Mouse (Mus musculus) spleen, adult 12 weeks (tissue): ENCODE measurements around the gene Kifap3.
A peak's percentile ranks its signal among the peaks of the same experiment; 100 is the strongest.
"Not testable (repeated sequence)": the region's sequence is repeated elsewhere in the genome, so short reads cannot be mapped to it uniquely, and the experiment has no call there.

ENCODE experiments used
- DNase-seq: peaks from one replicate; pipeline ENCODE4 v3.0.0; 2022; ENCODE audit warnings: low spot score

The Kifap3 gene

GRCm38 (mm10) chr1:163779336-163780115 lies at the start of gene Kifap3:
Gene Kifap3, plus strand, starts transcription at chr1:163779583.
- DNase-seq: peak; percentile 83

GRCm38 (mm10) chr1:163731166-163731565 lies 48.2 kb upstream of the Kifap3 start:
- not testable (repeated sequence) for DNase-seq

DNA sequence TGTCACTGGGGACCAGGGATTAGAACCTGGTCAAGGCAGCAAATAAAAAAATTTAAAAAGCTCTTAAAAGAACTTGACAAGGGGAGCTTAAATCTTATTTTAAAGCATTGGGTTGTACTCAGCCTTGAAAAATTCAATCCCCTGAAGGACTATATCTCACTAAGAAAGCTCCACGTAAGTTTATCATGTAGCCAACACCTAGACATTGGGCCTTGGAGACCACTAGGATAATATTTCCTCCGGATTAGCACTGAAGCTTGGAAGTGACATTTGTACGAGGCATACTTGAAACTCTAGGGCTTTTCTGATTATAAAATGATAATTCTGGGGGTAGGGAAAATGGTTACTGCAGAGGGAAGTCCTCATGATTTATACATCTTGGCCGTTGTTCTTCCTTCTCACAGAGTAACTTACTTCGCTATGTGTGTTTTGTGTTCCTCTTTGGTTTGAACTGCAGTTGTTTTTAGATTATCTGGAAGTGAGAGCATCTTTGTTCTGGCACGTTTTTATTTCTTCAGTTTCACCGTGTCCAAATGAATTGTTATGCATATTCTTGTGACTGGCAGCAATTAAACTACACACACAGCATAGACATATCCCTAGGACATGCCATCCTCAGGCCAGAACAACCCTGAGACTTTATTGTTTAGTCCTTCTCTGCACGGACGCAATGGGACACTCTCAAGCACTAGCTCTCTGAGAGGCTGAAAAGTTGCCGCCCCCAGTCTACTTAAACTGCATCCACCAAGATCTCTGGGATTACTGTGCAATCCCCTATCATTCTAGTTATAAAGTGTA lies 42.7 kb upstream of the Kifap3 start:
- DNase-seq: no peak

DNA sequence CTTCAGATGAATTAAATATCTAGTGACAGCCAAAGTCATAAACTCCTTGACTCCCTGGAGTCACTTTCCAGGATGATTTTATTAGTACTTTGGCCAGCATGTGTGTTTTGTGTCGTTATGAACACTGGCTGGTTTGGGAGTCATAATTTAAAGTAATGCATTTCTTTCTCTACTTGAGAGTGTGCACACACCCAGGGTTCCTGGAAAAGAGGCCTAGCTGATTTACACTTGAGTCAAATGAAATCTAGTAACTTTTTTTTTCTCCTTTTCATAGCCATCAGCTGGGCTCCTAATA lies 42.2 kb upstream of the Kifap3 start:
- no peak for DNase-seq

- no peak for DNase-seq
Measured at GRCm38 (mm10) chr1:163751360-163751992, 27.9 kb upstream of the Kifap3 start.

- no peak for DNase-seq
Measured at GRCm38 (mm10) chr1:163757462-163758207, 21.7 kb upstream of the Kifap3 start.

- DNase-seq: not testable (repeated sequence)
Measured at GRCm38 (mm10) chr1:163783577-163783976, 4.2 kb downstream of the Kifap3 start.

- no peak for DNase-seq
Measured at GRCm38 (mm10) chr1:163821365-163821764, 42.0 kb downstream of the Kifap3 start.

DNA sequence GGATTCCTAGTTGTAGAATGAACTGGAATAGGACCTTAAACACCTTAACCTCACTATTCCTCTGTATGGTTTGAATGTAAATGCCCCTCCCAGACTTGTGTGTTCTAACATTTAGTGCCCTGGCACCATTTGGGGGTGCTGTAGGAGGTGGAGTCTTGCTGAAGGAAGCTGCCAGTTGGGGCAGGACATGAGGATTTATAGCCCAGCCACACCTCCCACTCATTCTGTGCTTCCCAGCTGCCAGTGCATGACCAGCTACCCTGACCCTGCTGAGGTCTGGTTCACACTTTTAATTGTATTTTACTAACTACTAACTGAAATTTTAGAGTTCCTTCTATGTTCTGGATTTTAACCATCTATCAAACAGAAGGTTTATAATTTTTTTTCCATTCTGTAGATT lies 50.1 kb downstream of the Kifap3 start:
- no peak for DNase-seq

DNA sequence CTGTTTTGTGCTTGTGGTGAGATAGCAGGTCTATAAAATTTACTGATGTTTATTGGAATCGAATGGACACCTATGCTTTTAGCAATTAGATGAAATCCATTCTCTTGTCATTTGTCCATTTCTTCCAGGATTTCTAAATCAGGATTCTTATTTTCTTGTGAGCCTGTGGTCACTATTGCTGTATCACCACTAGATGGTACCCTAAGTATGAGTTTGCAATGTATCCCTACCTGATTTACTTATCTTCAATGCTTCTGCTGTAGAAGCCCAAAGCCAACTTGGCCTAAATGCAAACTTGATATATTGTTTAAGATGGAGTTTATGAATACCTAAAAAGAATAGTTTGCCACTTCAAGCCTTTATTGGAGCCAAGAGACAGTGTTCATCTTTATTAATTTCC lies 54.7 kb downstream of the Kifap3 start:
- no peak for DNase-seq

- DNase-seq: no peak
Measured at GRCm38 (mm10) chr1:163835062-163835461, 55.7 kb downstream of the Kifap3 start.

GRCm38 (mm10) chr1:163838482-163838881 lies 59.1 kb downstream of the Kifap3 start:
- not testable (repeated sequence) for DNase-seq

GRCm38 (mm10) chr1:163840555-163840954 lies 61.2 kb downstream of the Kifap3 start:
- DNase-seq: no peak

DNA sequence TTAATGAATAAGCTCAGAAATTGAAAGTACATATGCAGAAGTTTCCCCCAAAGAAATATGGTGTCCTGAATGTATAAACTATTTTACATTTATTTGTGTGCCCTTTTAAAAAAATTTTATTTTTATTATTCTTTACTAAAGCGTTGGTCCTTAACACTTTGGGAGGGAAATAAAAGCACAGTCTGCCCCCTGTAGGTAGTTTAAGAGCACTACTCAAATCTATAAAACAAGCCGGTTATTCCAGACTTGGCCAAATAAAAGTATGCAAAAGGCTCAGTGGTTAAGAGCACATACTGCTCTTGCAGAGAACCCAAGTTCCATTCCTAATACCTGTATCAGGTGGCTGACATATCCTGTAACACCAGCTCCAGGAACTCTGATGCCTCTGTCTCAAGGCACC lies 62.9 kb downstream of the Kifap3 start:
- DNase-seq: no peak

DNA sequence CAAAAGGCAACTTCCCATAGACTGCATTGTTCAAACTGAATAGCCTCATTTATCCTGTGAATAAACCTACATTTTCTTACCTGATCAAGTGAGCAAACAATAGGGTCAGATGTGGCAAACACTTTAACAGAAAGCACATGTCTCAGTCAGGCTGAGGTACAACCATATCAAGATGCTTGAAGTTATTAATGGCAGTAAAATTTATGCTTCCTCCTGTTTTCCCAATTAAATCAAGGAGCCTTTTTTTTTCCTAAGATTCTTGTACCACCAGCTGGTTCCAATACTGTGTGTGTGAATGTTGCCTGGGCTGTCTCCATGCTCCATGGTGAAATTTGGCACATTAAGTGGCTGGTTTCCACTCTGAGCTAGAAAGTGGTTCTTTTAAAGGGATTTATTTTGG lies 64.5 kb downstream of the Kifap3 start:
- no peak for DNase-seq

DNA sequence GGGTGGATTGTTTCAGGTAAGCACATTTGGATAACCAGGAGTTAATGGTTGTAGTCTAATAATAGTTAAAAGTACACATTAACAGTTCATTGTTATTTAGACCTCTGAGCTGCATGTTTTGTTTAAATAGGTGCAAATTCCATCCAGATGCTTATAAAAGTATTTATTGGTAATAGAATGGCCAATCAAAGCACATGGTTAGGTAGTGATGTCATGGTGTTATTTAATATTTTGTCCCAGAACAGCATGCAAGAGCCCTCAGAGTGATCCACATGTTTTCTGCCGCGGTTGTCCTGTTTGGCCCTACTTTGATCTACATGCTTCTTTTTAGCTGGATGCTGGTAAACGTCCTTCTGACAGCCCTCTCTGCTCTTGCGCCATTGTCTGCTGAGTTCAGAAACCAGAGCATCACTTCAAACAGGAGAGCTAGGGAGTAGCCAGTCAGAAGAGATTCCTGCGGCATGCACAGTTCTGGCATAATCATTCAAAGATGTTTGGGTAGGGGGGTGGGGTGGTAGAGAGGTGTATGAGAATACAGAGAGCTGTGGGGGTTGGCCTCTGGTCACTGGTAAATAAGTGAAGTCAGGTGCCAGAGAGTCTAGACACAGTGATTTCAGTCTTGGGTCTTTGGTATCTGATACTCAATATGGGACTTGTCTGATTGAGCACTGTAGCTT lies 73.6 kb downstream of the Kifap3 start:
- no peak for DNase-seq

- DNase-seq: no peak
Measured at GRCm38 (mm10) chr1:163858420-163858819, 79.0 kb downstream of the Kifap3 start.

- DNase-seq: no peak
Measured at GRCm38 (mm10) chr1:163861538-163861937, 82.2 kb downstream of the Kifap3 start.

GRCm38 (mm10) chr1:163873158-163873557 lies 93.8 kb downstream of the Kifap3 start:
- DNase-seq: no peak

GRCm38 (mm10) chr1:163889629-163890028 lies 110.2 kb downstream of the Kifap3 start:
- no peak for DNase-seq

DNA sequence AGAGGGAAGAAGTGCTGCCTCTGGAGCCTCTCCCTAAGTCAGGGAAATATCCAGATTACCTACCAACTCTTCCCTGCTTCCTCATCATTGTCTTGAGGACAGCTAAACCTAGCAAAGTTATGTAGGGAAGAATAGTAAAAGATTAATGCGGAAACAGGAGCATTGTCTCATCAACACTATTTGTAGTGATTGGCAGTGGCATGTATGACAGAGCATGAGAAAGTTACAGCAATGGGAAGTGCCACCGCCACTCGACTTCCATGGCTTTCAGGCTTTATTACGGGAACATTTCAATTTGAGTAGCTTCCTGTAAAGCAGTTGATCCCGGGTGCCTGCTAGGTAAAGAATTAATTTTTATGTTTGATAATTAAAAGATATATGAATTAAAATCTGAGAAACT lies 113.9 kb downstream of the Kifap3 start:
- no peak for DNase-seq
